Mouse (Mus musculus): ENCODE data around the gene Spx. TPM values are rescaled to one million over a fixed set of nuclear protein-coding genes. Genes with fewer than 3 reads are reported as not detected.

Spx gene
- polyA plus RNA-seq, 1 experiment from 2014 or later = 2.1 TPM

GRCm38 (mm10) chr6:142381615-142382014, 31.6 kb upstream of the Spx start:
- no peaks in the 10 kb centered on the region for H3K9me3 ChIP-seq (ENCODE audit: control insufficient read depth, low read length)
- no peak overlapping the region for H3K9ac ChIP-seq (ENCODE audit: low read length)
- peaks cover 6% of the 10 kb centered on the region for H3K4me1 ChIP-seq (ENCODE audit: control insufficient read depth, insufficient read depth, low read length)
- H3K36me3 ChIP-seq (ENCODE audit: control insufficient read depth, insufficient read depth, low read length) = 0 out of 2 replicates have a peak, but pooled peaks cover 2% of the 10 kb centered on the region
- H3K4me3 ChIP-seq (ENCODE audit: low read depth, low read length) = no peak overlapping the region
- DNase-seq (ENCODE audit: low spot score, missing footprints) = no peak
- no peaks in the 10 kb centered on the region; the same call in 1 of the 2 replicates for H3K27me3 ChIP-seq (ENCODE audit: control insufficient read depth, insufficient read depth, low read length)
- no peak for ATAC-seq (ENCODE audit: low FRiP score)
- WGBS = 96% methylated on average over 7 of the region's 7 CpGs
- no peak overlapping the region for H3K4me2 ChIP-seq
- H3K27ac ChIP-seq (ENCODE audit: low read depth, low read length) = no peak overlapping the region

- no peak overlapping the region for H3K4me2 ChIP-seq
- H3K9ac ChIP-seq (ENCODE audit: low read length) = no peak overlapping the region
- DNase-seq (ENCODE audit: low spot score, missing footprints) = no peak
- no peaks in the 10 kb centered on the region for H3K36me3 ChIP-seq (ENCODE audit: control insufficient read depth, insufficient read depth, low read length)
- H3K4me1 ChIP-seq (ENCODE audit: control insufficient read depth, insufficient read depth, low read length) = peaks cover 13% of the 10 kb centered on the region
- no peaks in the 10 kb centered on the region; the same call in 1 of the 2 replicates for H3K27me3 ChIP-seq (ENCODE audit: control insufficient read depth, insufficient read depth, low read length)
- H3K9me3 ChIP-seq (ENCODE audit: control insufficient read depth, low read length) = no peaks in the 10 kb centered on the region
- H3K27ac ChIP-seq (ENCODE audit: low read depth, low read length) = no peak overlapping the region
- no peak overlapping the region for H3K4me3 ChIP-seq (ENCODE audit: low read depth, low read length)
- no peak for ATAC-seq (ENCODE audit: low FRiP score)
- WGBS = 91% methylated on average over 9 of the region's 9 CpGs
These were observed 28.7 kb upstream of the Spx start for GRCm38 (mm10) chr6:142384521-142384920.

GRCm38 (mm10) chr6:142386285-142387010, 26.8 kb upstream of the Spx start:
- ATAC-seq (ENCODE audit: low FRiP score) = peak; percentile 85
- Histone ChIP-seq H3K4me2 (peak overlapping the region; percentile 59), H3K27me3 (ENCODE audit: control insufficient read depth, insufficient read depth, low read length) (no peaks in the 10 kb centered on the region), H3K9me3 (ENCODE audit: control insufficient read depth, low read length) (no peaks in the 10 kb centered on the region), H3K4me3 (ENCODE audit: low read depth, low read length) (peak overlapping the region; percentile 96), H3K4me1 (ENCODE audit: control insufficient read depth, insufficient read depth, low read length) (peaks cover 13% of the 10 kb centered on the region), H3K27ac (ENCODE audit: low read depth, low read length) (no peak overlapping the region), H3K9ac (ENCODE audit: low read length) (peak overlapping the region; percentile 69), H3K36me3 (ENCODE audit: control insufficient read depth, insufficient read depth, low read length) (no peaks in the 10 kb centered on the region)
- 6% methylated on average over 31 of the region's 31 CpGs for WGBS
- peak; percentile 64 for DNase-seq (ENCODE audit: low spot score, missing footprints)

GRCm38 (mm10) chr6:142387011-142387754, 26.1 kb upstream of the Spx start, which contains the start of the genes Recql and Golt1b:
Recql (minus strand) TSS chr6:142387087.
Golt1b (plus strand) TSS chr6:142387221.
- peaks cover 13% of the 10 kb centered on the region for H3K4me1 ChIP-seq (ENCODE audit: control insufficient read depth, insufficient read depth, low read length)
- DNase-seq (ENCODE audit: low spot score, missing footprints) (peak; percentile 100), ATAC-seq (ENCODE audit: low FRiP score) (peak; percentile 100)
- H3K9ac ChIP-seq (ENCODE audit: low read length) = peak within 1 kb of the TSS; percentile 88
- H3K27ac ChIP-seq (ENCODE audit: low read depth, low read length) = no peak within 1 kb of the TSS
- under 1% methylated on average over 86 of the region's 87 CpGs for WGBS
- H3K27me3 ChIP-seq (ENCODE audit: control insufficient read depth, insufficient read depth, low read length) = no peaks in the 10 kb centered on the region
- no peaks in the 10 kb centered on the region for H3K36me3 ChIP-seq (ENCODE audit: control insufficient read depth, insufficient read depth, low read length)
- H3K4me2 ChIP-seq = peak within 1 kb of the TSS; percentile 76
- no peaks in the 10 kb centered on the region for H3K9me3 ChIP-seq (ENCODE audit: control insufficient read depth, low read length)
- peak within 1 kb of the TSS; percentile 96 for H3K4me3 ChIP-seq (ENCODE audit: low read depth, low read length)

GRCm38 (mm10) chr6:142387755-142388271, 25.4 kb upstream of the Spx start:
- no peak for DNase-seq (ENCODE audit: low spot score, missing footprints)
- H3K9ac ChIP-seq (ENCODE audit: low read length) = peak overlapping the region; percentile 88
- peak overlapping the region; percentile 76 for H3K4me2 ChIP-seq
- no peaks in the 10 kb centered on the region for H3K27me3 ChIP-seq (ENCODE audit: control insufficient read depth, insufficient read depth, low read length)
- no peak overlapping the region for H3K27ac ChIP-seq (ENCODE audit: low read depth, low read length)
- peak overlapping the region; percentile 96 for H3K4me3 ChIP-seq (ENCODE audit: low read depth, low read length)
- ATAC-seq (ENCODE audit: low FRiP score) = no peak
- no peaks in the 10 kb centered on the region for H3K9me3 ChIP-seq (ENCODE audit: control insufficient read depth, low read length)
- 24% methylated on average over 8 of the region's 8 CpGs for WGBS
- H3K4me1 ChIP-seq (ENCODE audit: control insufficient read depth, insufficient read depth, low read length) = peaks cover 13% of the 10 kb centered on the region
- no peaks in the 10 kb centered on the region for H3K36me3 ChIP-seq (ENCODE audit: control insufficient read depth, insufficient read depth, low read length)

GRCm38 (mm10) chr6:142389101-142389500, 24.1 kb upstream of the Spx start:
- 0 out of 2 replicates have a peak, but pooled peaks cover 2% of the 10 kb centered on the region for H3K36me3 ChIP-seq (ENCODE audit: control insufficient read depth, insufficient read depth, low read length)
- no peak overlapping the region for H3K4me2 ChIP-seq
- H3K4me1 ChIP-seq (ENCODE audit: control insufficient read depth, insufficient read depth, low read length) = peaks cover 13% of the 10 kb centered on the region
- no peaks in the 10 kb centered on the region for H3K27me3 ChIP-seq (ENCODE audit: control insufficient read depth, insufficient read depth, low read length)
- H3K27ac ChIP-seq (ENCODE audit: low read depth, low read length) = no peak overlapping the region
- WGBS = 90% methylated on average over 2 of the region's 2 CpGs
- no peak overlapping the region for H3K9ac ChIP-seq (ENCODE audit: low read length)
- no peaks in the 10 kb centered on the region for H3K9me3 ChIP-seq (ENCODE audit: control insufficient read depth, low read length)
- no peak for ATAC-seq (ENCODE audit: low FRiP score)
- H3K4me3 ChIP-seq (ENCODE audit: low read depth, low read length) = no peak overlapping the region
- DNase-seq (ENCODE audit: low spot score, missing footprints) = no peak

GRCm38 (mm10) chr6:142392312-142392711, 20.9 kb upstream of the Spx start:
- ATAC-seq (ENCODE audit: low FRiP score) (no peak), DNase-seq (ENCODE audit: low spot score, missing footprints) (no peak)
- WGBS = 90% methylated on average over 5 of the region's 5 CpGs
- Histone ChIP-seq H3K27ac (ENCODE audit: low read depth, low read length) (no peak overlapping the region), H3K36me3 (ENCODE audit: control insufficient read depth, insufficient read depth, low read length) (peaks cover 7% of the 10 kb centered on the region; the same call in 1 of the 2 replicates), H3K4me3 (ENCODE audit: low read depth, low read length) (no peak overlapping the region), H3K27me3 (ENCODE audit: control insufficient read depth, insufficient read depth, low read length) (no peaks in the 10 kb centered on the region), H3K4me2 (no peak overlapping the region), H3K9me3 (ENCODE audit: control insufficient read depth, low read length) (no peaks in the 10 kb centered on the region), H3K4me1 (ENCODE audit: control insufficient read depth, insufficient read depth, low read length) (peaks cover 7% of the 10 kb centered on the region), H3K9ac (ENCODE audit: low read length) (no peak overlapping the region)

GRCm38 (mm10) chr6:142394669-142395068, 18.6 kb upstream of the Spx start:
- 90% methylated on average over 5 of the region's 5 CpGs for WGBS
- peaks cover 7% of the 10 kb centered on the region; the same call in 1 of the 2 replicates for H3K36me3 ChIP-seq (ENCODE audit: control insufficient read depth, insufficient read depth, low read length)
- DNase-seq (ENCODE audit: low spot score, missing footprints) = no peak

GRCm38 (mm10) chr6:142395756-142396155, 17.5 kb upstream of the Spx start:
- H3K27me3 ChIP-seq (ENCODE audit: control insufficient read depth, insufficient read depth, low read length) = no peaks in the 10 kb centered on the region
- peaks cover 7% of the 10 kb centered on the region; the same call in 1 of the 2 replicates for H3K36me3 ChIP-seq (ENCODE audit: control insufficient read depth, insufficient read depth, low read length)

More at GRCm38 (mm10) chr6:142394669-142395068, 18.6 kb upstream of the Spx start:
- Histone ChIP-seq H3K9ac (ENCODE audit: low read length) (no peak overlapping the region), H3K4me3 (ENCODE audit: low read depth, low read length) (no peak overlapping the region), H3K9me3 (ENCODE audit: control insufficient read depth, low read length) (no peaks in the 10 kb centered on the region), H3K27me3 (ENCODE audit: control insufficient read depth, insufficient read depth, low read length) (no peaks in the 10 kb centered on the region), H3K4me2 (no peak overlapping the region), H3K27ac (ENCODE audit: low read depth, low read length) (no peak overlapping the region), H3K4me1 (ENCODE audit: control insufficient read depth, insufficient read depth, low read length) (no peaks in the 10 kb centered on the region)
- ATAC-seq (ENCODE audit: low FRiP score) = no peak

More at GRCm38 (mm10) chr6:142395756-142396155, 17.5 kb upstream of the Spx start:
- Histone ChIP-seq H3K9ac (ENCODE audit: low read length) (no peak overlapping the region), H3K9me3 (ENCODE audit: control insufficient read depth, low read length) (no peaks in the 10 kb centered on the region), H3K4me1 (ENCODE audit: control insufficient read depth, insufficient read depth, low read length) (no peaks in the 10 kb centered on the region), H3K27ac (ENCODE audit: low read depth, low read length) (no peak overlapping the region), H3K4me3 (ENCODE audit: low read depth, low read length) (no peak overlapping the region), H3K4me2 (no peak overlapping the region)
- DNase-seq (ENCODE audit: low spot score, missing footprints) (no peak), ATAC-seq (ENCODE audit: low FRiP score) (no peak)
- WGBS = 91% methylated on average over 6 of the region's 6 CpGs

Data from midbrain, embryonic 11.5 days (tissue).